Mouse (Mus musculus): ENCODE data around the gene Nubp2. TPM values are rescaled to one million over a fixed set of nuclear protein-coding genes. Genes with fewer than 3 reads are reported as not detected.
A peak's percentile ranks its signal among the peaks of the same experiment; 100 is the strongest.

Gene Nubp2
- polyA plus RNA-seq, 1 experiment from 2014 or later: 46.4 TPM

DNA sequence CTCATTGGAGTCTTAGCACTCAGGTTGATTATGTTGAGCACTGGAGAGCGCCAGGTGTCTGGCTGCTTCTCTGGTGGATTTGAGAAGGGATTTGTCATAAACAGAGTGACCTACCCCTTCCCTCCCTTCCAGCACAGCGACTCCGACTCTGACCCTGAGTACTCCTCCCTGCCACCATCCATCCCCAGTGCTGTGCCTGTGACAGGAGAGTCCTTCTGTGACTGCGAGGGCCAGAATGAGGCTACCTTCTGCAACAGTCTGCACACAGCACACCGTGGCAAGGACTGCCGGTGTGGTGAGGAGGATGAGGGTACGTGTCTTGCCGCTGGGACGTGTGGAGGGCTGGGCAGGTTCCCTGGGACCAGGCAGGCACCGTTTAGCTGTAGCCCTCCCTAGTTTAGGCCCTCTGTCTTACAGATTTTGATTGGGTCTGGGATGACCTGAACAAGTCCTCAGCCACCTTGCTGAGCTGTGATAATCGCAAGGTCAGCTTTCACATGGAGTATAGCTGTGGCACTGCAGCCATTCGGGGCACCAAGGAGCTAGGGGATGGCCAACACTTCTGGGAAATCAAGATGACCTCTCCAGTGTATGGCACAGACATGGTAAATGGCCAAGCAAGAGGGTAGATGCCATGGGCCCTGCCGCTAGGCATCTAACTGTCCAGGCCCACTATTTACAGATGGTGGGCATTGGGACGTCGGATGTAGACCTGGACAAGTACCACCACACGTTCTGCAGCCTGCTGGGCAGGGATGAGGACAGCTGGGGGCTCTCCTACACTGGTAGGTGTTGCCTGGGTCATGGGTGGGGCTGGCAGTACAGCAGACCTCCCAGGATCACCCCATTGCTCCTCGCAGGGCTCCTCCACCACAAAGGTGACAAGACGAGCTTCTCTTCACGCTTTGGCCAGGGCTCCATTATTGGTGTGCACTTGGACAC, 4.3 kb upstream of the Nubp2 start:
- Histone ChIP-seq H3K4me3 (ENCODE audit: low read depth, low read length) (no peak overlapping the region), H3K4me2 (ENCODE audit: low read depth, low read length) (no peak overlapping the region), H3K4me1 (ENCODE audit: insufficient read depth) (peaks cover 28% of the 10 kb centered on the region), H3K27ac (ENCODE audit: low read depth) (no peak overlapping the region), H3K36me3 (replicated peaks; ENCODE audit: insufficient read depth, low read length) (peaks cover 58% of the 10 kb centered on the region), H3K9ac (replicated peaks) (no peak overlapping the region), H3K9me3 (ENCODE audit: low read length) (no peaks in the 10 kb centered on the region), H3K27me3 (ENCODE audit: insufficient read depth, low read length) (no peaks in the 10 kb centered on the region)
- no peak for ATAC-seq
- WGBS (ENCODE audit: insufficient replicate concordance): 85% methylated on average over 19 of the region's 19 CpGs
- no peak for DNase-seq
- TF ChIP-seq EP300 (IDR thresholded peaks at IDR 0.05; ENCODE audit: low read depth): no peak
- no peak for TF ChIP-seq CTCF (IDR thresholded peaks at IDR 0.05; ENCODE audit: low read depth)

DNA sequence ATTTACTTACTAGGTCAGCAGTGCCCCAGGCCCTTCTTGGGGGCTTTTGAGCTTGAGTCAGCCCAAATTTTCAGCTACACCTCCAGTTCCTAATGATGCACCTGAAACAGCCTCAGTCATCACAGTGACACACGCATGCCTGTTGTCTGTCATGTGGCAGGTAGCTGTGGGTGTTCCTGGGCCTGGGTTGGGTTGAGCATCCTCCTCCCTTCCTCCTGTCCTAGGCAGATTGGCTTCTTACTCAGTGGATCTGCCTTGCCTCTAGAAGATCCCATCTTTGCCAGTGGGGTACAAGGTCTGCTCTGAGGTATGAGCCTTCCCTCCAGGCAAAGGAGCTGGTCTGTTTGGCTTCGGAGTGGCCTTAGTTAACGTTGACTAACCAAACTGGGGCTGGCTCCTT, 2.7 kb upstream of the Nubp2 start:
- 88% methylated on average over 3 of the region's 3 CpGs for WGBS (ENCODE audit: insufficient replicate concordance)
- Histone ChIP-seq H3K27me3 (ENCODE audit: insufficient read depth, low read length) (no peaks in the 10 kb centered on the region), H3K4me3 (ENCODE audit: low read depth, low read length) (no peak overlapping the region), H3K9ac (replicated peaks) (0 out of 2 replicates have a peak overlapping the region, but pooled peaks have one; percentile 6), H3K4me1 (ENCODE audit: insufficient read depth) (peaks cover 26% of the 10 kb centered on the region), H3K36me3 (replicated peaks; ENCODE audit: insufficient read depth, low read length) (peaks cover 67% of the 10 kb centered on the region), H3K9me3 (ENCODE audit: low read length) (no peaks in the 10 kb centered on the region), H3K27ac (ENCODE audit: low read depth) (no peak overlapping the region), H3K4me2 (ENCODE audit: low read depth, low read length) (peak overlapping the region; percentile 85; the same call in 1 of the 2 replicates)
- ATAC-seq (no peak), DNase-seq (no peak)
- TF ChIP-seq CTCF (IDR thresholded peaks at IDR 0.05; ENCODE audit: low read depth) (no peak), EP300 (IDR thresholded peaks at IDR 0.05; ENCODE audit: low read depth) (no peak)

DNA sequence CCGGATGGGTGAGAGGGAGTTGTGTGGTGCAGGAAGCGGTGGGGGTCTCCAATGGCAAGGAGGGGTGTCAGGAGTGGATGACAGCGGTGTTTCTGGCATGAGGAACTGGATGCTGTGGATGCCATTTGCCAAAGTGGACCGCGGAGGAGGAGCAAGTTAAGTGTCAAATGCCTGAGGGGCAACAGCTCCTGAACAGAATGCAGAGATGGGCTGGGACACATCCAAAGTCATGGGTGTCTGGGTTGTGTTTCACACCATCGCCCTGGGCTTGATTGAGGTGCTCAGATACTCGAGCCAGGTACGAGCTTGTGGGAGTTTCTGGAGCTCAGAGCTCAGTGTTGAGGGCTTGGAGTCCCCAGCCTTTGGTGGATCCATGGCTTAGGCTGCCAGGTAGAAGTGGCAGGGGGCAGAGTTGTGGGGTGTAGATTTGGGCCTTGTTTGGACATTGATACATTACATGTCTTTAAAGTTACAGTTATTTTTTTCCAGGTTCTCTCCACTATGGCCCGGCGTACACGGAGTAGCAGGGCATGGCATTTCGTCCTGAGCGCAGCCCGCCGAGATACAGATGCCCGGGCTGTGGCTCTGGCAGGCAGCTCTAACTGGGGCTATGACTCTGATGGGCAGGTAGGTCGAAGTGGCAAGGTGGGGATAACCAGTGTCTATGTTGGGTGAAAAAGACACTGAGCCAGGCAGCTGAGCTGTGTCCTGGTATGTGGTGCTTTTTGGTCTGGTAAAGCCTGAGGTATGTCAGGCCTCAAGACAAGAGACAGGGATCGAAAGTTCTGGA, 1.3 kb upstream of the Nubp2 start:
- DNase-seq (no peak), ATAC-seq (no peak)
- H3K4me3 ChIP-seq (ENCODE audit: low read depth, low read length): peak overlapping the region; percentile 98
- TF ChIP-seq EP300 (IDR thresholded peaks at IDR 0.05; ENCODE audit: low read depth) (no peak), CTCF (IDR thresholded peaks at IDR 0.05; ENCODE audit: low read depth) (no peak)
- peaks cover 23% of the 10 kb centered on the region for H3K4me1 ChIP-seq (ENCODE audit: insufficient read depth)
- no peaks in the 10 kb centered on the region for H3K27me3 ChIP-seq (ENCODE audit: insufficient read depth, low read length)
- H3K9ac ChIP-seq (replicated peaks): peak overlapping the region; percentile 98
- WGBS (ENCODE audit: insufficient replicate concordance): 61% methylated on average over 18 of the region's 18 CpGs
- peaks cover 68% of the 10 kb centered on the region for H3K36me3 ChIP-seq (replicated peaks; ENCODE audit: insufficient read depth, low read length)
- H3K4me2 ChIP-seq (ENCODE audit: low read depth, low read length): peak overlapping the region; percentile 85
- H3K9me3 ChIP-seq (ENCODE audit: low read length): no peaks in the 10 kb centered on the region
- peak overlapping the region; percentile 97 for H3K27ac ChIP-seq (ENCODE audit: low read depth)

DNA sequence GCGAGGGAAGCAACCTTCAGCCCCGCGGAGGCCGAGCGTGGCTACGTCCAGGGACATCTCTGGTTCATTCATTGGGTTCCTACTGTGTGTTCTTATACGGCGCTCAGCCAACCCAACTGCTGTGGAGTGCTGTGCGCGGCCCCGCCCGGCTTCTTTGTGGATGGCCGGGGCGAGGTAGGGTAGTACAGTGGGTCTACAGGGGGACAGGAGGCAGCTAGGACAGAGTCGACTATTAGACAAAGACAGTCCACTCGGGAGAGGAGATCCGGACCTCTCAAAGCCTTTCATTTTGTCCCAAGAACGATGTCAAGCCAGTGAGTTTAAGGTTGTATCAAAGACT, 753 bp upstream of the Nubp2 start:
- Histone ChIP-seq H3K36me3 (replicated peaks; ENCODE audit: insufficient read depth, low read length) (peaks cover 68% of the 10 kb centered on the region), H3K4me2 (ENCODE audit: low read depth, low read length) (peak overlapping the region; percentile 85), H3K27ac (ENCODE audit: low read depth) (peak overlapping the region; percentile 97), H3K4me1 (ENCODE audit: insufficient read depth) (peaks cover 23% of the 10 kb centered on the region), H3K9me3 (ENCODE audit: low read length) (no peaks in the 10 kb centered on the region), H3K9ac (replicated peaks) (peak overlapping the region; percentile 98), H3K27me3 (ENCODE audit: insufficient read depth, low read length) (no peaks in the 10 kb centered on the region), H3K4me3 (ENCODE audit: low read depth, low read length) (peak overlapping the region; percentile 98)
- WGBS (ENCODE audit: insufficient replicate concordance): under 1% methylated on average over 18 of the region's 18 CpGs
- no peak for TF ChIP-seq EP300 (IDR thresholded peaks at IDR 0.05; ENCODE audit: low read depth)
- no peak for TF ChIP-seq CTCF (IDR thresholded peaks at IDR 0.05; ENCODE audit: low read depth)
- ATAC-seq (peak; percentile 41), DNase-seq (no peak)

DNA sequence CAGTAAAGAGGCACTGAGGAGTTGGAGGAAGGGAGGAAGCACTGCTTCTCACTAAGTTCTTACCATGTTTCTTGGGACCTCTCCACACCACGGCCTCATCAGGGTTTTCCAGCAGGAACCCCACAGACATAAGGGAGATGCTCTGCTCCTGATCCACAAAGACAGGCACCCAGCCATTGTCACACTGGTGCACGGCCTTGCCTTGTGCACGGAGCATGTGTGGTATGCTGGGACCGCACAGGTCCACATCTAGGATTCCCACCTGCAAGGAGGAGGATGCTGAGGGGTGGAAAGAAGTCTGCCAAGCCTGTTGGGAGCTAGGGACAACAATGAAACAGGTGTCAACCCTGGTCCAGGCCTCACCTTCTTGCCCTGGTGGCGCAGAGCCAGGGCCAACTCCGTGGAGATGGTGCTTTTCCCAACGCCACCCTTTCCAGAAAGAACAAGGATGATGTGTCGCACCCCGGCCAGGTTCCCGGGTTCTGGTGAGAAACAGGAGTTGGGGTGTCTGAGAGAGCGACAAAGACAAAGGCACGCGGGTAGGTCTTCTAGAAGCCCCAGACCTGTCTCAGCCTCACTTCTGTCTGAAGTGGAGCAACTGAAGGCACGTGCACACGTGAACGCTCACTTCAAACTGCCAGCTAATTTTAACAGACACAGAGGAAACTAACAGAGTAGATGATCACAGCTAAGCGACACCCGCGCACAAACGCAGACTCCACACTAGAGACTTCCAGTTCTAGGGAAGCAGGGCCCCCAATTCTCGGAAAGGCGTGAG, 604 bp downstream of the Nubp2 start:
- peak overlapping the region; percentile 91 for H3K9ac ChIP-seq (replicated peaks)
- whole genome bisulfite sequencing (ENCODE audit: insufficient replicate concordance): 19% methylated on average over 22 of the region's 22 CpGs
- peak overlapping the region; percentile 98 for H3K4me3 ChIP-seq (ENCODE audit: low read depth, low read length)
- no peak for DNase-seq
- ATAC-seq: no peak
- H3K27ac ChIP-seq (ENCODE audit: low read depth): peak overlapping the region; percentile 69
- H3K27me3 ChIP-seq (ENCODE audit: insufficient read depth, low read length): no peaks in the 10 kb centered on the region
- peaks cover 55% of the 10 kb centered on the region for H3K36me3 ChIP-seq (replicated peaks; ENCODE audit: insufficient read depth, low read length)
- peak overlapping the region; percentile 95 for H3K4me2 ChIP-seq (ENCODE audit: low read depth, low read length)
- H3K9me3 ChIP-seq (ENCODE audit: low read length): no peaks in the 10 kb centered on the region
- peaks cover 23% of the 10 kb centered on the region for H3K4me1 ChIP-seq (ENCODE audit: insufficient read depth)
- TF ChIP-seq CTCF (IDR thresholded peaks at IDR 0.05; ENCODE audit: low read depth): no peak
- no peak for TF ChIP-seq EP300 (IDR thresholded peaks at IDR 0.05; ENCODE audit: low read depth)

Data from liver, postnatal 0 days (tissue).